Mouse (Mus musculus) liver, adult 10 weeks (tissue): Measurements from ENCODE around the gene Epha1. TPM values are rescaled to one million over a fixed set of nuclear protein-coding genes. Genes with fewer than 3 reads are reported as not detected.

Experiments
- polyA plus RNA-seq: library from polyadenylated mRNA; stranded (reverse); fragments of 350-450 nt; fragmentation: Illumina TruSeq; extraction: RNeasy Lipid Tissue Mini Kit (QIAGEN cat#74804); gene quantifications from one replicate; pipeline ENCODE4 v1.2.3, GENCODE M21; 2014; ENCODE audit warnings: low read depth, low replicate concordance

Epha1 gene
- 4.6 TPM for polyA plus RNA-seq

DNA sequence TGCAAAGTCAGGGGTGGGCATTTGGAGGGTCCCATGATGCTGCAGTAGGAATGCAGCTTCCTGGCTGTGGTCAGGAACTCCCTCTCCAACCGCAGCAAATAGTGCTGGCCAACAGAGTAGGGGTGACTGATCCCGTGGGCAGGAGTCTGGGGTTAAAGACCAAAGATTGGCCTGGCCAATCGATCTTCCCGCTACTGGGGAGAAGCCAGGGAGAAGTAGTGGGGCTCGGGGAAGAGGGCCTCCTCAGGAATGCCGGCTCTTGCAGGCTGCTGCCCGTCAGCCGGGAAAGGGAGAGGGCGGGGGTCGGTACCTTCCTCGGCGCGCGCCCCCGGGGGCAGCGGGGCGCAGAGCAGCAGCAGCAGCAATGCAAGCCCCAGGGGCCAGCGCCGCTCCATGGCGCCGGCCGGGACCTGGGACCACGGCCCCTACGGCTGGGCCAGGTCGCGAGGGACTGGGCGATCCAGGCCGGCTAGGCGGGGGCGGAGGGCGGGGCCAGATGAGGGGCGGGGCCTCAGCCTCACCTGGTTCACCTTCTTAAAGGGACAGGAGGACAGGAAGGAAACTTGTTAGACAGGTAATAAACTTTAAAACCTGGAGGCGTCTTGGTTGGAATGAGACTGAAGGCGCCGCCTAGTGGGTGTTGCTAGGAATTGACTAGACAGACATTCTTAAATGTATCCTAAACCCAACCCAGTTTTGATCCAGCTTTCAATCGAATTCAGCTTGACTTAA is at the start of gene Epha1:
Epha1 (minus strand) TSS at position 453 of the 732 bp plus-strand sequence.

DNA sequence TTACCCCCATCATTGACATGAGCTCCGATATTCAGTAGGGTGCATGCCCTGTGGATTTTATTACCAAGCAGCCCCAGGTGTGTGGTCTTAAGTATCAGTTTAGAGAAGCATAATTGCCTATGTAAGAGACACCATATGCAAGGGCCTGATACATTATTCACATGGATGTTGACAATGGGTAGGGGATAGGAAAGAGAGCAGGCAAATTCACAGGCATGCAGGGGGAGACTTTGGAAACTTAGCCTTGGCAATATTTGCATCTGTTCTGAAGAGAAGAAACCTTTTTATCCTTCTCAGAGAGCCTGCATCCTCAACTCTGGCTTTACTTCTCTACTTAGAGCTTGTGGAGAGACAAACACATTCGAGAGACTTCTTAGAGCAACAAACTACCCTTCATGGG is 32.1 kb upstream of the Epha1 start, which contains the start of gene Tas2r135:
Tas2r135 (plus strand) TSS at position 301 of the 400 bp plus-strand sequence.

GRCm38 (mm10) chr6:42399938-42400337 is 26.9 kb upstream of the Epha1 start, which contains the start of gene Tas2r143:
TSS of gene Tas2r143 (plus strand) at chr6:42400238.

DNA sequence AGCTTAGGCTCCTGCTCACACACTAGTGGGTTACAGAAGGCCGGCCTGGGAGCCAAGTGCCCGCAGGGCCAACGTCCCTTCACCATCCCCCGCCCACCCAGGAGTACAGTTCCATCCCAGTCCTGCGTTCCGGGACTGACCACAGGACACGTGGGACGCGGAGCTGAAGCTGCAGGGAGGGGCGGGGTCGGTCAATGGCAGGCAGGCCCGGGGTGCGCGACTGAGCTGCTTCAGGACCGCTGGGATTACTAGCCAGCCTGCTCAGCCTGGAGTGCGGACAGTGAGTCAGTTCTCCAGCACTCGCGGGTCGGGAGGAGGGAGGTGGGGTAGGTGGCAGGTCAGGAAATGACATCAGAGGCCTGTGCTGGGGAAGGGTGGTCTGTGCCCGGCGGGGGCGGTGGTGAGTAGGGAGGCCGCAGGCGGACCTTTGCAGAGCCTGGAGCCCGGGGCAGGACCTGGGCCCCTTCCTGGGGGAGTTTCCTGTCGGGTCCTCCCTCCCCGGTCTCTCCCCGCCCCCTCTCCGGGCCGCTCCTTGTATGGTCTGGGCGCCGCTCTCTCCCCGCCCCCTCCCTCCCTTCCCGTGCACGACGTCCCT is 23.5 kb downstream of the Epha1 start, which contains the start of gene Zyx:
Zyx (plus strand) TSS at position 205 of the 595 bp plus-strand sequence.

DNA sequence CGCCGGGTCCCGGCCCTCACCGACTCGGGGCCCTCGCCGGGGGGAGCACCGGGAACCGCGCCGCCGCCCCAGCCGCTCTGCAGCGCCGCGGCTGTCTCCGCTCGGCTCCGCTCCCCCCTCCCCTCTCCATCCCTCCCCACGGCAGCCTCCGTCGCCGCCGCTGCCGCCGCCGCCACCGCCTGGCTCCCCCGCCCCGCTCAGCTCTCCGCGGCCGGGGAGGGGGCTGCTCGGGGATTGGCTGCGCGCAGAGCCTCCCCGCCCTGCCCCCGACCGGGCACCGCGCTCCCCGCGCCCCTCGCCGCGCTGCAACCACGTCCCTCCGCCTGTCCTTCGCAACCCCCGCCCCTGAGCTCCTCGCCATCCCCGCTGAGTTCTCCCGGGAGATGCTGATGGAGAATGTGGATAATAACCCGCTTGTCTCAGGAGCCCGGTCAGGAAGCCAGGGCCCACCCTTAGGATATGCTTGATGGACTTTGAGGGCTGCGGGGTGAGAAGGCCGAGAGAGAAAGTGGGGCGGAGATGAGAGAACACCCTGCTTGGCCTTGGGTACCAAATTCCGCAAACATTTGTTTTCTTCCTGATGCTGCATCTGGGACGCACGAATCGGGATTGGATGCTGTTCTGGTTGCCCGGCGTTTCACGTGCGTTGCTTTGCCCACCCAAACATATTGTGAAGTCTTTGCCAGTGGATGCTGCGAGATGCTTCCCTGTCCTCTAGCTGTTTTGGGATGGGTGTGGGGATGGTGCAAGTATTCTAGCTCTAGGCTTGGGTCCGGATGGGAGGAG is 48.4 kb downstream of the Epha1 start, which contains the start of gene Fam131b:
Fam131b (minus strand) TSS at position 162 of the 786 bp plus-strand sequence.

Other genes with a start within 250 kb of the Epha1 start
- gene Tas2r139, start 232.3 kb downstream of the Epha1 start, polyA plus RNA-seq = not detected
- not detected for gene Tas2r144, start 157.9 kb downstream of the Epha1 start, polyA plus RNA-seq
- gene Gstk1, start 127.3 kb downstream of the Epha1 start, polyA plus RNA-seq = 200 TPM
- gene Tmem139, start 111.3 kb downstream of the Epha1 start, polyA plus RNA-seq = 0.58 TPM
- 5.0 TPM for gene Casp2, start 108.3 kb downstream of the Epha1 start, polyA plus RNA-seq
- not detected for gene Clcn1, start 86.6 kb downstream of the Epha1 start, polyA plus RNA-seq
- not detected for gene Fam131b, start 48.6 kb downstream of the Epha1 start, polyA plus RNA-seq
- gene Zyx, start 23.6 kb downstream of the Epha1 start, polyA plus RNA-seq = 3.2 TPM
- gene Tas2r143, start 27.0 kb upstream of the Epha1 start, polyA plus RNA-seq = not detected
- not detected for gene Tas2r135, start 32.2 kb upstream of the Epha1 start, polyA plus RNA-seq
- gene Tas2r126, start 61.3 kb upstream of the Epha1 start, polyA plus RNA-seq = not detected
- not detected for gene Olfr458, start 91.9 kb upstream of the Epha1 start, polyA plus RNA-seq
- gene Olfr457, start 103.1 kb upstream of the Epha1 start, polyA plus RNA-seq = not detected
- not detected for gene Olfr456, start 113.9 kb upstream of the Epha1 start, polyA plus RNA-seq
- gene Olfr455, start 174.3 kb upstream of the Epha1 start, polyA plus RNA-seq = not detected
- gene Tcaf3, start 224.4 kb upstream of the Epha1 start, polyA plus RNA-seq = not detected